Mouse (Mus musculus) spleen, adult 18-20 months (tissue): ENCODE measurements around the gene Nkpd1.

Source experiments
- DNase-seq, 2 experiments: peaks; one replicate each; pipeline ENCODE4 v3.0.0; 2022; ENCODE audit warnings: mixed read lengths in 2 of 2

Nkpd1 gene

GRCm38 (mm10) chr7:19517652-19518365, at the start of gene Nkpd1:
Gene Nkpd1 (plus strand): TSS chr7:19517838.
- DNase-seq = no peak

- no peak for DNase-seq
Measured at GRCm38 (mm10) chr7:19468279-19468678, 49.4 kb upstream of the Nkpd1 start.

- no peak for DNase-seq
Measured at GRCm38 (mm10) chr7:19469404-19469803, 48.2 kb upstream of the Nkpd1 start.

- no peak for DNase-seq
Measured at GRCm38 (mm10) chr7:19470308-19470707, 47.3 kb upstream of the Nkpd1 start.

GRCm38 (mm10) chr7:19472403-19472802, 45.2 kb upstream of the Nkpd1 start:
- peak in 1 of 2 experiments; percentile 28 for DNase-seq

GRCm38 (mm10) chr7:19473875-19474443, 43.7 kb upstream of the Nkpd1 start:
- peak; percentile 41 to 57 for DNase-seq

GRCm38 (mm10) chr7:19477084-19477483, 40.6 kb upstream of the Nkpd1 start:
- no peak for DNase-seq

GRCm38 (mm10) chr7:19477624-19478384, 39.8 kb upstream of the Nkpd1 start:
- no peak for DNase-seq

GRCm38 (mm10) chr7:19483281-19483680, 34.4 kb upstream of the Nkpd1 start:
- DNase-seq = no peak

GRCm38 (mm10) chr7:19485488-19485887, 32.1 kb upstream of the Nkpd1 start:
- no peak for DNase-seq

- no peak for DNase-seq
Measured at GRCm38 (mm10) chr7:19486549-19486948, 31.1 kb upstream of the Nkpd1 start.

- no peak for DNase-seq
Measured at GRCm38 (mm10) chr7:19489525-19489924, 28.1 kb upstream of the Nkpd1 start.

- DNase-seq = peak in 1 of 2 experiments; percentile 27
Measured at GRCm38 (mm10) chr7:19491731-19492130, 25.9 kb upstream of the Nkpd1 start.

- DNase-seq = no peak
Measured at GRCm38 (mm10) chr7:19494751-19495474, 22.7 kb upstream of the Nkpd1 start.

- no peak for DNase-seq
Measured at GRCm38 (mm10) chr7:19495521-19496213, 22.0 kb upstream of the Nkpd1 start.

GRCm38 (mm10) chr7:19496214-19496555, 21.5 kb upstream of the Nkpd1 start:
- DNase-seq = no peak

GRCm38 (mm10) chr7:19498326-19498725, 19.3 kb upstream of the Nkpd1 start:
- no peak for DNase-seq

GRCm38 (mm10) chr7:19500420-19501363, 16.9 kb upstream of the Nkpd1 start:
- DNase-seq = no peak

GRCm38 (mm10) chr7:19501658-19502057, 16.0 kb upstream of the Nkpd1 start:
- no peak for DNase-seq

GRCm38 (mm10) chr7:19503481-19504068, 14.1 kb upstream of the Nkpd1 start:
- no peak for DNase-seq

- DNase-seq = no peak
Measured at GRCm38 (mm10) chr7:19506326-19506725, 11.3 kb upstream of the Nkpd1 start.
